Mouse (Mus musculus): ENCODE results near the gene Cct8l1.
A peak's percentile ranks its signal among the peaks of the same experiment; 100 is the strongest.

The Cct8l1 gene

DNA sequence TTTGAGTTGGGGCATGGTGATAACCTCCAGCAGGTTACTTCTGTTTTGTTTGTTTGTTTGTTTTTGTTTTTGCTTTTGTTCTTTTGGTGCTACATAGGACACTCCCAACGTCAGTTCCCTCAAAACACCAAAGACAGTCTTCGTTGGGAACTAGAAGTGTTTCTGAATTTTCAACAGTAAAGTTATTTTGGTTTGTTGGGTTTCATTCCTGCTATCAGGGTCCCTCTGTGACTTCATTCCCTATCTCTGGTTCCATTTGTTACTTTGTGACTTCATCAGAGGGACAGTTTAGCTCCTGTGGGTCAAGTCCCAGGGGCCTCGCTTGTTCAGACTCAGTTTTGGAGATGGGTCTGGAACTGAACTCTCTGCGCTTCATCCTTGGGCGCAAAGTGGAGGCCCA is at the start of gene Cct8l1:
TSS of gene Cct8l1 (plus strand) at position 301 of the 400 bp plus-strand sequence.
- no peak for DNase-seq

DNA sequence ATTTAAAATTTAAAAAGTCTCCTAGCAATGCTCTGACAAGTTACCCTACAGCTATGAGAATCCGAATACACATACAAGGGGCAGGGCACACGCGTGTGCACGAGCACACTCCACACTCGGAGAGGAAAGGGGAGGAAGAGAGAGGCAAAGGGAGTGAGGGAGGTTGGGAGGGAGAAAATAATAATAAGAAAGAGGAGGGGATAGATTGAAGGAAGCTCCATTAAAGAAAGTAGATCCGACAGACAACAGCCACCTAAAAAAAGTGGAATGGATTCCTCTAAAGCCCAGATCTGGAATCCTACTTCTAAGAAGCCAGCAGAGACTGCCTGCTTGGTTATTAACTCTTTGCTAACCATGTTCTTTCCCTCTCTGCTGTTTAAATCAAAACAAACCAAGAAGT is 43.8 kb upstream of the Cct8l1 start:
- DNase-seq, result no peak

DNA sequence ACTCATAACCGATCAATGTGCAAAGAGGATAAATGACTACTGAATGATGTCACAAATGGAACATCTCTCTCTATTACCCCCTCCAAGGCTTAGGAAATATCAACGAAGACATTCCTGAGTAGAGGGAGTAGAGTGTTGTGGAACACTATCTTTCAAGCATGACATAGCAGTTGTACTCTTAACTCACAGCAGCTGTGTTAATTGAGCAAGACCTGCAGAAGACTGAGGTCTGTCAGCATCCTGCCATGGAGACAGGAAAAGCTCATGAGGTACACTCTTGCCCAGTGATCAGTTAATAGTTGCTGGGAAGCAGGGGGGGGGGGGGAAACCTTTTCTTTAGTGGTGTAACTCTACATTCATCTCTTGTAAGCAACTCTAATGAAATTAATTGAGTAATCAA is 40.1 kb upstream of the Cct8l1 start:
- no peak for DNase-seq

DNA sequence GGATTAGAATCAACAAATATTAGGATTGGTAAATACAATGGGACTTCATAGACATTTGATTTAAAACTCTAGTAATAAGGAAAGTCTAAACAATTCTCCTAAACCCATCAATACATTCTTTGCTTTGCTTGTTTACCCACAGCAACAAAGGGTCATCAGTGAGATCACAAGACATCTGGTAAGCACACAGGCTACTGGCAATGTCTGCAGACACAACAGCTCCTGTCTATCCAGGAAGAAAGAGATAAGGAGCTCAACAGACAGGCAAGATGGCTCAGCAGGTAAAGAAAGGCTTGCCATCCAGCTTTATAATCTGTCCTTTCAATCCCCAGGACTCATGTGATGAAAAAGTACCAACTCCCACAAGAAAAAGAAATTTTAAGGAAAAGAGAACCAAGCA is 37.0 kb upstream of the Cct8l1 start:
- DNase-seq, result no peak

DNA sequence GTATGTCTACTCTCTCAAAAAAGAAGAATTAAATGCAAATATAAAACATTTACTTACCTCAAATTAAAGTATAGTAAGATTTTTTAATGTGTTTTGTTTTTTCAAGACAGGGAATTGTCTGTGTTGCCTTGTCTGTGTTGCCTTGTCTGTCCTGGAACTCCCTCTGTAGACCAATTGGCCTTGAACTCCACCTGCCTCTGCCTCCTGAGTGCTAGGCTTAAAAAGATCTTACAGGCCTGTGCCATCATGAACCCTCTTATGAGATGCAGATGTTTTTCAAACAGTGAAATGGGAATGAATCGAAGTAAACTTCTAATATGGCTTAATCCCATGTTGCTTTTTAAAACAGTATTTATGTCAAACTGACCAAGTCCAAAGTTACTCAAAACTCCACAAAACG is 19.2 kb upstream of the Cct8l1 start:
- no peak for DNase-seq

DNA sequence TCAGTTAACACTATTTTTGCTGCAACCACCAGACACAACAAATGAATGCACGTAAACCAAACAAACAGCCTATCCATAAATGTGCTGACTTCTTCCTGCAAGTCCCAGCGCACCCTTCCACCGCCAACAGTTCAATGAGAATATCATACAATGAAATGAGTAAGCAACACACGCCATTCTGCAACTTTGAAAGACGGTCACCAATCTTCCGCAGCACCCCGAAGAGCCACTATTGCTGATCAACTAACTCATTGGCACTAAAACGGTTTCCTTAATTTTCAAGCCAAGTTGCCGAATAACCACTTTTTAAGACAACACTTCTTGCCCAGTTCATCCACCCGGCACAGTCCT is 18.5 kb upstream of the Cct8l1 start:
- DNase-seq, result peak; percentile 42

DNA sequence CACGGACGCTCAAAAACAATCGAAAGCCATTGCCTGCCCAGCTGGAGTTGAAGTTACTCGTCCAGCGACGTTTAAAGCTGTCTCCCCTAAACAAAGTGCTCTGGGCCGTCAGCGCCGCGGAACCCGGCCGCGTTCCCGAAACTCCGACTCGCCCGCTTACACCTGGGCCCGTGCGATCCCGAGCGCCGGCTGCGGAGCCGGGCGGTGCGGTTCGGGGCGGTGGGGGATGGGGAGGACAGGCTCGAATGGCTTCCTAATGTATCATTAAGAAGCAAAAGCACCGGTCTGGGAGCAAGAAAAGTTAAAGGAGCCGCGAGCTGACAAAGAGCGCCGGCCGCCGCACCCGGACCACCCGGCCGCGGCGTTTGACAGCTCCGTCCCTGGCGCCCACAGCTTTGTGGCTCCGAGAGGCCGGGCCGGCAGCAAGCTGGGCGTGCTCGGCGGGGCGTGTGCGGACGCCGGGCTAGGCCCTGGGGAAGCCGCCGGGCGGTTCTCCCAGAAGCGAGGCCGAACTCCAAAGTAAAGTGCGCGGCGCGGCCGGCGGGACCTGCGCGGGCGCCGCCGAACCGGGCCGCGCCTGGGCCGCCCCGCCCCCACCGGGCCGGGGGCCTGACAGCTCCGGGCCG is 18.0 kb upstream of the Cct8l1 start:
- peak; percentile 70 for DNase-seq

DNA sequence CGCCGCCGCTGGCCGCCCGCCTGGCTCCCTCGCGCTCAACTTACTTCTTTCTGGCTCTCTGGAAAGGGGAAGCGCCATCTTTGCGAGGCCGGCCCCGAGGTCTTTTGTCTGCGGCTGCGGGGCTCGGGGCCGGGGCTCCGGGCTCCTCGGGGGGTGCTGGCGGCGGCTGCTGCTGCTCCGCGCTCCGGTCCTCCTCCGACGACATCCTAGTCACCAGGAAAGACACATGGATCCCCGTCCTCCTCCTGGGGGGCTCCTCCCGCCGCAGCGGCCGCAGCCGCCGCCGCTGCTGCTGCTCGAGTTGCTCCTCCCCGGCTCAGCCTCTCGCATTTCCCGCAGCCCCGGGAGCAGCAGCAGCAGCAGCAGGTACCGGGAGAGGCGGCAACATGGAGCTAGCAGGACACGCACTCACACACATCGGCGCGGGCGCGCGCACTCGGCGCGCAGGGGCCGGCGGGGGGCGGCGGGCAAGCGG is 17.5 kb upstream of the Cct8l1 start, which contains the start of gene Kmt2c:
TSS of gene Kmt2c (minus strand) at position 438 of the 475 bp plus-strand sequence.
- DNase-seq, result peak; percentile 82

DNA sequence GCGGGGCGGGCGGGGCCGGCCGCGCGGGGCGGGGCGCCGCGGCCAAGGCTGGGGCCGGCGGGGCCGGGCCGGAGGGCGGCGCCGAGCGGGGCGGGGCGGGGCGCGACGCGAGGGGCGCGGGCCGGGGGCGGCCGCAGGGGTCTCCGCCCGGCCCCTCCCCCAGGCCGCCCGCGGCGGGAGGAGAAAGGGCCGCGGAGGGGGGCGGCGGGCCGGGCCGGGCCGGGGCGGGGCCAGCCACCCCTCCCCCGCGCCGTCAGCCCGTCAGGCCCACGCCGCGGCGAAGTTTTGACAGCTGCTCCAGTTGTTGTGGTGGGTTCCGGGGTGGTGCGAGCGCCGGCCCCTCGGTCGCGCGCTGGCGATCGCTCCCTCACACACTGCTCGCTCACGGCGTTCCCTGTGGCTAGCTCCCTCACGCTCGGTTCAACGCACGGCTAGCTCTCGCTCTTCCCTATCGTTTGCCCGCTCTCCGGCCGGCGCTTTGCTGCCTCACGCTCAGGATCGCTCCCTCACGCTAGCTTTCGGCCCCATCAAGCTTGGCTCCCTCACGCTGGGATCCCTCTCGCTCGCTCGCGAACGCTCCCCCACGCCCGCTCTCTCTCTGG is 16.9 kb upstream of the Cct8l1 start:
- DNase-seq, result peak; percentile 85

DNA sequence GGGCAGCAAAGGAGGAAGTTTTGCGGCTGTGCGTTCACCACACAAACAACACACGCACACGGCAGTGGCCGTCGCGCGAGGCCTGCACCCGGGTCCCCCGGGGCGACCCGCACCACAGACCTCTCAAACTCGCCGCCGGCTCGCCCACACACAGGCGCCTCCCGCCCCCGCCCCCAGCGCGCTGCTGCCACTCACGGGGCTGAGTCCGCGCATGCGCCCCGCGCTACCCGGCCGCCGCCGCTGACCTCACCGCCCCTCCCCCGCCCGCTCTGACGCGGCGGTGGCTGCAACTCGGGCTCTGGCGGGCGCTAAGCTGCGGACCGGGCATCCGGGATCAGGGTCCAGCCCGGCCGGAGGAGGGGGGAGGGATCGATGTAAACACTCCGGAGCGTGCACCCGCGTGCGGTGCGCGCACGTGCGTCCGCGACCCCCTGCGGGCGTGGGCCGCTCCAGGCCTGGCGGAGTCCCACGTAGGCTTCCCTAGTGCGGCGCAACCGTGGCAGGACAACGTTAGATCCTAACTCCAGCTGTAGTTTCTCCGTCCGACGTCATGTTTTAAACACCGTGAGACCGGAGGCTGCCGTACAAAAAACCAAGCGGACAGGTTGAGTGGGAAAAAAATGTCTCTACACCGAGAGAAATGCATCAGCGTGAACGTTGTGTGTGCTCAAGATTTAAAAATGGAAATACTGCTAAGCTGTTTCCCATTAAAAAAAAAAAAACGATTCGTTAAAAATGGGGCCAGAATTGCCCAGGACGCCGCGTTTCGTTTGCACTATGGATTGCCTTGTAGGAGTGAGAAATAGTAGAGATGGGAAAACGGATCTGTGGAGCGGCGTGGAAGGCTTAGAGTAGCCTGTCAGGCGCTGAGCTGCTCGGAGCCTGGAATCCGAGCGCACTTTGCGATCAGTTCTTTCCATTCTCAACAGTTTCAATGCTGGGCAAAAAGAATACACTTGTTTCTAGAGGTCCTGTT is 16.2 kb upstream of the Cct8l1 start:
- peak; percentile 97 for DNase-seq

DNA sequence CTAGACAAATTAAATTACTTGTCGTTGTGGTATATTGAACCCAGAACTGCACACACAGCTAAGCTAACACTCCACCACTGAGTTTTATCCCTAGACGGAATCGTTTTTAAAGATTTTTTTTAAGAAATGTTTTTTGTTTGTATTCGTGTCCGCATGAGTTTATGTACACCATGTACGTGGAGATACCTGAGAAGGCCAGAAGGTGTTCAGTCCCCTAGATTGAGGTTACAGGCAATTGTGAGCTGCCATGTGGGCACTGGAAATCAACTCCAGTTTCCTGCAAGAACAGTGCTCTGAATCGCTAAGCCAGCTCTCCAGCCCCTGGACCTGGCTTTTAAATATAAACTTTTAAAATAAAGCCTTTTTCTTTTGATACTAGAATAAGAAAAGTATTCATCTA is 15.2 kb upstream of the Cct8l1 start:
- no peak for DNase-seq

DNA sequence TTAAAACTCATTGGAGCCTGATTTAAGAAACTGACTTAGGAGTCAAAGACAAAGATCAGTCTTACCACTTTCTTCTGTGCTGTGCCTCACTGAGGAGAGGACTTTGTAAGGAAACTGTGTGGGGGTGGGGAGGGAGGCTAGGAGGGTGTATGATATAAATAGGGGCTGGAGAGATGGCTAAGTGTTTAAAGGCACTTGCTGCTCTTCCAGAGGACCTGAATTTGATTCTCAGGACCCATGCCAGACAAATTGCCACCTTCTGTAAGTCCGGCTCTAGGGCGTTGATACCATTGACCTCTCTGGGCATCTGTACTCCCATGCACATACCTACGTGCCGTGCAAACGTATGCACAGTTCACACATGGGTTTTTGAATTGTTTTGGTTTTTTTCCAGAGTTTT is 9.8 kb upstream of the Cct8l1 start:
- no peak for DNase-seq

DNA sequence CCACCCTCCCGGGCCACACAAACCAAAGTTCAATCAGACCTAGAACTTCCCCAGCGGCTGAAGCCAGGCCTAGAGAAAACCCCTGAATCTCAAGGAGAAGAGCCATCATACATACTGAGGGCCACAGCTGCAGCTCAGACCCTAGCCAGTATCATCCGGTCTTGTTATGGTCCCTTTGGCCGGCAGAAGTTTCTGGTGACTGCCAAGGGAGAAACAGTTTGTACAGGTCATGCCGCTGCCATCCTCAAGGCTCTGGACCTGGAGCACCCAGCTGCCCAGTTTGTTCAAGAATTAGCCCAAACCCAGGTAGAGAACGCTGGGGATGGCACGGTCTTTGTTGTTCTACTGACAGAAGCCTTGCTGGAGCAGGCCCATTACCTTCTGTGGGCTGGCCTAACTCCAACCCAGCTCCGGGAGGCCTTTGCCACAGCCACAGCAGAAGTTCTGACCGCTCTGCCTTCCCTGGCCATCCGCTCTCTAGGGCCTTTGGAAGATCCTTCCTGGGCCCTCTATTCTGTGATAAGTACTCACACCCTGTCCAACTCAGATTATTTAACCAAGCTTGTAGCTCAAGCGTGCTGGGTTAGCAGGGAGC is 531 bp downstream of the Cct8l1 start:
- no peak for DNase-seq

DNA sequence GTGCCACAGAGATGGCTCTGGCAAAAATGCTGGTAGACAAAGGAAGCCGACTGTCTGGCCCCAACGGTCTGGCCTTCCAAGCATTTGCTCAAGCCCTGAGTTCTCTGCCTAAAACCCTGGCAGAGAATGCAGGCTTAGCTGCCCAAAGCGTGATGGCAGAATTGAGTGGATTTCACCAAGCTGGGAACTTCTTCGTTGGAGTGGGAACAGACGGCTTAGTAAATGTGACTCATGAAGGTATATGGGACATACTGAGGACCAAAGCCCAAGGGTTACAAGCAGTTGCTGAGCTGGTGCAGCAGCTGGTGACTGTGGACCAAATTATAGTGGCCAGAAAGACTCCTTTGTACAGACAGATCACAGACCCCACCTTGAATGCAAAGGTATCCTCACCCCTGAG is 1.7 kb downstream of the Cct8l1 start:
- no peak for DNase-seq

DNA sequence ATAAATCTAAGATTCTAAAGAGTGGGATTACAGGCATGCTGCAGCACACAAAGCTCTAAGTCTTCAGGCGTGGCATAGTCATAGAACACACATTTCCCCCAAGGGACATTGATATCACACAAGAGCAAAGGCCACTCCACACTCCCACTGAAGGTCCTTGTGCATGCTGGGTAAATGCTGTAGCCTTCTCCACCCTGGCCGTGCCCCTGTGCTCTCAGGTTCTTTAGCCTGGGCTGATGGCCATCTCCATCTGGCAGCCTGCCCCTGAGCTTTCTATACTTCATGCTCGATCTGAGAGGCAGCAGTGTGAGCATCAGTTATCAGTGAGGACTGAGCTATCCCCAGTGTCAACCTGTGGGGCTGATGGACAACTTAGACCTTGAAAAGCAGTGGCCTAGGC is 4.0 kb downstream of the Cct8l1 start:
- no peak for DNase-seq

DNA sequence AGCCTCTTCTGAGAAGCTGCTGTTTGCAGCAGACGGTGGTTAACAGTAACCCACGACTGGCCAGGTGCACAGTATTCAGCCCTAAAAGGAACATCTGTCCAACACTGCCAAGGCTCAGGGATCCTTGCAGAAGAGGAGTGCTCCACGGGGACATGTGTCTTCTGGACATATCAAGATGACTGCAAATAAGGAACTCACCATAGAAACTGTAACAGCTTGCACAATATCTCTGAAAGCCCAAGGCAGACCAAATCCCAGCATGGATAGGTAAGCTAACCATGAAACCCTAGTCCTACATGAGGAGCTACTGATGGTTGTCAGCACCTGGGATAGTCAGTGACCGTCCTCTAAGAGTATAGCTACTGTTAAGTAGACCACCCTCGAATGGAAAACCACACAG is 5.6 kb downstream of the Cct8l1 start:
- no peak for DNase-seq

DNA sequence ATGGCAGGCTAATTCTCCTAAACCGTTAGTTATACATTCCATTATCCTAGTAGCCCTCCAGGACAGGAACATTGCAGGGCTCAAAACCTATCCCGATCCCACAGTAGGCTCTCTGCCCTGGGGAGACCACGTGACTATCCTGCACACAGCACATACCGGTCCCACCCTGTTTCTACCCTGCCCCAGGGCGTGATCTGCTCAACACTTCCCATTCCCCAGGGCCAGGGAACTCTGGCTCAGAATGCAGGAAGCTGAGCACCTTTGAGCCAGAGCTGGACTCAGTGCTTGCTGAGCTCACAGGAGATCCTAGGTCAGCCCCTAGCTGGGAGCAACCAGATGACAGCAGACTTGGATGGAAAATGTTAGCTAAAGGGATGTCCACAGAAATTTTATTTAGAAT is 10.2 kb downstream of the Cct8l1 start:
- DNase-seq, result no peak

DNA sequence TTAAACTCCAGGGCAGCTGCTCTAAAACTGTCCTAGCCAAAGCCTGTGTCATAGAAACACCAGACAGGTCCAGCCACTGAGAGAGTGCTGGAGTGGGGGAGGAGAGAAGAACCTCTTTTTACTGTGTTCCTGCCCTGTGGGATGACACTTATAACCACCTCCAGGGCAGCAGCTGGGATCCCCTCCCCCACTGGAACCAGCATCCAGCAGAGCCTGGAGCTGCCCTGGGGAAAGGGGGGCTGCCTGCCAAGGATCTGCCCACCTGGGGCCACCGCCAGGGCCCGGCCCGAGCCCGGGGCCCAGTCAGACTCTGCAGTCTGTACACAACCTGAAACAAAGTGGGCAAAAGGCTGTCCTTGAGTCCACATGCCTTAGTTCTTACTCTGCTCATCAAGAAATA is 11.1 kb downstream of the Cct8l1 start:
- peak; percentile 40 for DNase-seq

DNA sequence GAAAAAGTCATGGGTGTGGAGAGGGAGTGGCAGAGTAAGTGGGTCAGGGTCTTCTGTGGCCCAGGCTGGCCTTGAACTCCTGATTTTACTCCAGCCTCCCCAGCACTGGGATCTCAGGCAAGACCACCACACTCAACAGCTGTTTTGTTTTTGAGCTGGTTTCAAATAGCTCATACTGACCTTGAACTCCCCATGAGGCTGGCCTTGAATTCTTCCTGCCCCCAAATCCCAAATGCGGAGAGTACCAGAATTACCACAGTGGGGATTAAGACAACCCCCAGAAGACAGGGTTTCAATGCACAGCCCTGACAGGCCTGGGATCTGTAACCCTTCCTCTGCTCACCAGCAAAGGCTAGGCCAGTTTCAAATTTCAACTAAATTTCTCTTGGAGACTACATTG is 12.1 kb downstream of the Cct8l1 start:
- DNase-seq, result no peak

DNA sequence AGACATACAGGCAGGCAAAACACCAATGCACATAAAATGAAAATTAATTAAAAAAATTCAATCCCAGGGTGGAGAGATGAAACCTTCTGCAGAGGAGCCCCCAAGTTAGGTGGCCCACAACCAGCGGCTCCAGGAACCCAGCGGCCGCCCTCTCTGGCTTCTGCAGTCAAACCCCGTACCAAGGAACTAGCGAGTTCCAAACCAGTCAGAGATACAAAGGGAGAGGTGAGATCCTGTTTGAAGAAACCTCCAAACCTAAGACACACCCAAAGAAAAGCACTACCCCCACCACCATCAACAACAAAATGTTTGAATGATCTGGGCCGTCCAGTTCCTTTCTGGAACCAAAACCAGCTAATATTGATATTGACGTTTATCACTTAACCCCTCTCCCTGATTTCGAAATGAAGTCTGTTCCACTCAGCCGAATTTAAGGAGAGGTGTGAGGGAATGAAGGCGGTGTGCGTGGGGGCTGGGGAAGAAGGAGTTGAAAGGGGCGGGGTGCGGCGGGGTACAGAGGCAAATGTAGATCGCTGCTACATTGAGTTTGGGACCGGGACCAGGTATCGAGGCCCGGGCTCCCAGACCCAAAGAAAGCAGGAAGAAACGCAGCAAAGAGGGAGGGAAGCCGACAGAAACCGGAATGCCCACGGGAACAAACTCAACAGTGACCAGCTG is 13.1 kb downstream of the Cct8l1 start:
- DNase-seq, result peak; percentile 51

DNA sequence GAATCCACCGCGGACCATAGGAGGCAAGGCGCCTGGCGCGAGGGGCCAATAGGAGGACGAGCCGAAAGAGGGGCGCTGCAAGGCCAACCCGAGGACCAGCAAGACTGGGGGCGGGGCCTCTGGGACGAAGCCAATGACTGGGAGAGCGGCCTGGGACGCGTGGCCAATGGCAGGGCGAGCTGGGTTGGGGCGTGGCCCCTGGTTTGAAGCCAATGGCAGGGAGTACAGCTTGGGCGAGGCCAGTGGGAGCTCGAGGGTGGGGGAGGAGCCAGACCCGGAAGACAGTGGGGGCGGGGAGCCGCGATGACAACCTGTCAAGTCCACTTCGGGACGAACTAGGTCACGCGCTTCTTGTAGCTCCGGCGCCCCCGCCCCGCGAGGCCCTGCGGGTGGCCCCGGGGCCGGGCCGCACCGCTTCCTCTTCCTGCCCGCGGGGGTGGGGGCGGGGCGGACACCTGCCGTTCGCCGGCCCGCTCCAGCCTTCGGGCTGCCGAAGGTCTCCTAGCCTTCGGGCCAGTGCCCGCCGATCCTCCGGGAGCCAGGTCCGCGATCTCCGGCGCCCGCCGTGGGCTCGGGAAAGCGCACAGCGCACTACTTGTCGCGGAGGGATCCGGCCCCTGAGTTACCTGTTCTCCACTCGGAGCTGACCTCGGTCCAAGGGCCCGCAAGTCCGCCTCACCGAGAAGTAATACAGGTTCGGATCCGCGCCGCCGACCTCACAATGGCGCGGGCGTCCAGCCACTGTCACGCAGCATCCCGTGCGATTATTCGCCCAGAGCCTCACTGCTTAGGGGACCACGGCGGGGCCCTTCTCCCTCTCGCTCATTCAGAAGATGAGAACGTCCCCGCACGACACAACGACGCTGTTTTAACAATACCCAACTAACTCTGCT is 13.9 kb downstream of the Cct8l1 start:
- peak; percentile 99 for DNase-seq

DNA sequence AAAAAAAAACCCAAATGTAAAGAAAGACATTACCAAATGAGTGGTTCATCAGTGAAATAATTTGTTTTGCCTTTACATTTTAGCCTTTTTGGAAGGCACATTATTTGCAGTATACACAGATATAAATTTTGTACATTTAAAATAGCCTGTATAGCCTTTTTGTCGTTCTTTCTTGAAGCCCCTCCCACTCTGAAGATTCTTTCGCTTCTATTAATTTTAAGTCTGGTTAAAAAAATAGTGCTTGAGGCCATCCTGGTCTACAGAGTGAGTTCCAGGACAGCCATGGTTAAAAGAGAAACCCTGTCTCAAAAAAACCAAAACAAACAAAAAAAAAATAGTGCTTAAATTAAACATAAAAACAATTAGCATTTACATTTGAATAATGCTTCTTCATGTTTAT is 14.8 kb downstream of the Cct8l1 start:
- DNase-seq, result no peak
